Mouse (Mus musculus): Measurements from ENCODE around the gene Ufsp1.
A peak's percentile ranks its signal among the peaks of the same experiment; 100 is the strongest.

Ufsp1 gene

DNA sequence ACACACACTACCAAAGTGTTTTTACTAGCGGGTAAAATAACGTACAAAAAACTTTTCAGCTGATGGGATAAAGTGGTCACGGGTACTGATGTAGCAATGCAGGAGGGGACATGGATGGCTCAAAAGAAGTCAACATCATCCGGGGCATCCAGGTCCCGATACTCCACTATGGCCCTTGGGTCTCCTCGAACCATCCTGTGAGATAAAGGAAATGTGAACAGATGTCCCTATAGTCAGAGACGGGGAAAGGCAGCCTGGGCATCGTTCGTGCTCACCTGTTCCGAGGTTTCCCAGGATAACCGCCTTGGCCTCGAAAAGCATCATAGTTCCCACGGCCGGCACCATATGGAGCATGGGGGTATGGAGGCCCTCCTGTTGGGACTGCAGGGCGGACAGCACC is 1.3 kb downstream of the Ufsp1 start:
- DNase-seq (ENCODE audit: low spot score): no peak

DNA sequence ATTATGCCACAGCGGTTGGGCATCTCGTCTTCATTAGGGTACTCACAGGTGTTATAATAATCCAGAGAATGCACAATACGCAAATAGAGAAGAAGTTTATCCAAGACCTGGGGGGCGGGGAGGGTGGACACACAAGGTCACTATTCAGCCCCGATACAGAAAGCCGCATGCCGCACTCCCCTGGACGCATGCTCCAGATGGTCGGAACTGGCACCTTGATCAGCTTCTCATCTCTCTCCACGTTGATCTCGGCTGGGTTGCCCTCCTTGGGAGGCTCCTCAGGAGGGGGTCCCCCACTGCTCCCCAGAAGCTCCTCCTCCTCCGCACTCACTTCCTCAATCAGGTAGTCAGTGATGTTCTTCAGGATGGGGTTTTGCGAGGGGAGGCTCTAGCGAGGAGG is 2.7 kb downstream of the Ufsp1 start:
- DNase-seq (ENCODE audit: low spot score): no peak

DNA sequence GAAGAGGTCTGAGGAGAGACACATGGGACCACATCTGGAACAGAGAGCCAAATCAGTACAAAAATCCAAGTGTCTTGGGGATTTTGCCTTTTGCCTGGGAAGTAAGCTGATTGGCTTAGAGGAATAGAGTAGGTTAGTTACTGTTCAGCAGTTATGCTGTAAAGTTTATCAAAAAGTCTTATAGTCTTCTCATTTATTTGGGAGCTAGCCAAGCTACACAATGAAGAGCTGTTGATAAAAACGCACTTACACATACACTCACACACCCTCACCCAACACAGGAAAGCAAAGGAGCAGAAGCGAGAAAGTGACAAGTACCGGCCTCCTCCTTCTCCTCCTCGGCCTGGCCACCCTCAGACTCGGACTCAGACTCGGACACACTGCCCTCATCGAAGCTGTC is 4.8 kb downstream of the Ufsp1 start:
- DNase-seq (ENCODE audit: low spot score): no peak

DNA sequence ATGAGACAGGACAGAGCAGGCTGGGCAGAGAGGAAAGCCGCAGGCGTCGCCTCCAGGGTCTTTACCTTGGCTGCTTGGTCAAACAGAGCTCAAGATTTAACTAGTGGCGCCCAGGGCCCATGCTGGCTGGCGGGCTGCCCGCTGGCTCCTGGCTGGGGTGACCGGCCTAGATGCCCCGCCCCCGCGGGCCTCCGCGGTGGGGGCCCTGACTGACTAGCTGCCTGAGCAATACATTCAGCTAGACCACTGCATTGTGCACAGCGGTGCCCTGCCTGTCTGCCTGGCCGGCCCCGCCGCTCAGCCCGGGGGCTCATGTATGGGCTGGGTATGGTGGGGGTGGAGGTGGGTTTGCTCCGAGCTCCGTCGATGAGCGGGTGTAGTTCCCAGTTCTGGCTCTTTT is 6.8 kb downstream of the Ufsp1 start:
- no peak for DNase-seq (ENCODE audit: low spot score)

DNA sequence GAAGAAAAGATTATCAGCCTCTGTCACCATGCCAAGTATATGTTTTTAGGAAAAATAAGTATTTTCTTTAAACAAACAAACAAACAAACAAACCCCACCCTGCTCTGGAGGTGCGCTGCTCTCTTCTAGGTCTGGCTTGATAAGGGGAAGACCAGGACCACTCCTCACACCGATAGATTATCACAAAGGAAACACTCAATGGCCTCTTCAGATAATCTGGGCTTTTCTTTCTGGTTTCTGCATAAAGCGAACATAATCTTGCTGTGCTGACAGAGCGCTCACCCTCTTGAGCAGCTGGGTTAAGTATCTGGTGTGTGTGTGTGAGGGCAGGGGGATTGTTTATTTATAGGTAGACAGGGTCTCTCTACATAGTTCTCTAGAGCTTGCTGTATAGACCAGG is 9.2 kb downstream of the Ufsp1 start:
- DNase-seq (ENCODE audit: low spot score): no peak

DNA sequence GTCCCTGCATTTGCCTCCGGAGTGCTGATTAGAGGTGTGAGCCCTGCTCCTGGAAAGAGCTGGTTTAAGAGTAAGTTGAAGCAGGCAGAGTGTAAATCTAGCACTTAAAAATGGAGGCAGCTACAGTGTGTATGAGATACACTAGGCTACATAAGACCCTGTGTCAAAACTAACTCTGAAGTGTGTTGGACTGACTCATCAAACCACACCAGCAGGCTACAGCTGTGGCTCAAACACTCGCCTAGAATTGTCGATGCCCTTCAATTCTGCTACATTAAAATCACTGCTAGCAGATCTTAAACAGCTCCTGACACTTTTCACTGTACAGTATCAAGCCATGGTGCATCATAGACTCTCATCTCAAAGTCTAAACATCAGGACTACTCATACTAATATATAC is 9.7 kb downstream of the Ufsp1 start:
- DNase-seq (ENCODE audit: low spot score): no peak

DNA sequence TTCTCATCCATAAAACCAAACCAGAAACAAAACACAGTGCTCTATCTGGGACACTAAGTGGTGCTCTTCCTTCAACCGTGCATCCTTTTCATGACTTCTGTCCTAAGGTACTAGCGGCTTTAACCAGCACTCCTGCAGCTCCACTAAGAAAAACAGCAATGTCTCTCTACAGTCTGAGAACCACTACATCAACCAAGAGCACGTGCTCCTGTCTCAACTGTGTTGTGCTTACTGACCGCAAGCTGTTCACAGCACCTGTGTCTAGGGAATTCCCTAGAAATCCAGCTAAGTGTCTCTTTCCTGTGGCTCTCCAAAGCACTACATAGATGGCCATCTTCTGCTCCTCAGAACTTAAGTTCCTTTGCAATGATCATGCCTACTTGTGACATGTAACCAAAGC is 10.4 kb downstream of the Ufsp1 start:
- no peak for DNase-seq (ENCODE audit: low spot score)

DNA sequence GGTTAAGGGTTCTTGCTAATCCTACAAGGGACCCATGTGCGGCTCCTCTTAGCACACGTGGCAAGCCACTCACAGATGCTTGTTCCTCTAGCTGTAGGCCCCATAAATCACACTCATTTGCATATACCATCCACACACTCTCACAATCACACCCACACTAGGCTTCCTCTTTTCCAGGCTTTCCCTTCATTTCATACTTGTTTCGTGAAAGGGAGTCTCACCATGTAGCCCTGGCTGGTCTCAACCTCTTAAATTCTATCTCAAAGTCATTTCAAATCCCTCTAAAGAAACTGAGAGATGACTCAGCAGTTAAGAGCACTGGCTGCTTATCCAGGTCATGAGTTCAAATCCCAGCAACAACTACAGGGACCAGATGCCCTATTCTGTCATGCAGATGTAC is 11.4 kb downstream of the Ufsp1 start:
- DNase-seq (ENCODE audit: low spot score): no peak

DNA sequence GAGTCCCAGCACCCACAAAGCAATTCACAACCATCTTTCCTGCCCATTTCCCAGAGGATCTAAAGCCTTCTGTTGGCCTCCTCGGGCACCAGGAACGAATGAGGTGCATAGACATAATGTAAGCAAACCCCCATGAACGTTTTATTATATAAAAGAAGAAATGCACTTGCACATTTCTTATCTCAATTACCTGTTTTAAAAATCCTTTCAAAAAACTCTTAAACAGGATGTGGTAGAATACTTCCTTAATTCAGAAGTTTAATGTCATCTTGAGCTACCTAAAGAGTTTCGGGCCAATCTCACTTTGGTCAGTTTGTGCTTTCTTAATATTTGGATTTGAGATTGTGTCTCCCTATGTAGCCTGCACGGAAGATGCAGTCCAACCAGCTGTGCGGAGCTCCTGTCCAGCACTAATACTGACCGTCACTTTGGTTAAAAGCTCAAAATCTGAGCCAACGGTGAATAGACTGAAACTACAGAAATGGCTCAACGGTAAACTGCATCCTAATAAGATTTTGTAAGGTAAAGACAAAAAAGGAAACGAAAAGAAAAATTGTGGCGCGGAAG is 12.1 kb downstream of the Ufsp1 start:
- no peak for DNase-seq (ENCODE audit: low spot score)

DNA sequence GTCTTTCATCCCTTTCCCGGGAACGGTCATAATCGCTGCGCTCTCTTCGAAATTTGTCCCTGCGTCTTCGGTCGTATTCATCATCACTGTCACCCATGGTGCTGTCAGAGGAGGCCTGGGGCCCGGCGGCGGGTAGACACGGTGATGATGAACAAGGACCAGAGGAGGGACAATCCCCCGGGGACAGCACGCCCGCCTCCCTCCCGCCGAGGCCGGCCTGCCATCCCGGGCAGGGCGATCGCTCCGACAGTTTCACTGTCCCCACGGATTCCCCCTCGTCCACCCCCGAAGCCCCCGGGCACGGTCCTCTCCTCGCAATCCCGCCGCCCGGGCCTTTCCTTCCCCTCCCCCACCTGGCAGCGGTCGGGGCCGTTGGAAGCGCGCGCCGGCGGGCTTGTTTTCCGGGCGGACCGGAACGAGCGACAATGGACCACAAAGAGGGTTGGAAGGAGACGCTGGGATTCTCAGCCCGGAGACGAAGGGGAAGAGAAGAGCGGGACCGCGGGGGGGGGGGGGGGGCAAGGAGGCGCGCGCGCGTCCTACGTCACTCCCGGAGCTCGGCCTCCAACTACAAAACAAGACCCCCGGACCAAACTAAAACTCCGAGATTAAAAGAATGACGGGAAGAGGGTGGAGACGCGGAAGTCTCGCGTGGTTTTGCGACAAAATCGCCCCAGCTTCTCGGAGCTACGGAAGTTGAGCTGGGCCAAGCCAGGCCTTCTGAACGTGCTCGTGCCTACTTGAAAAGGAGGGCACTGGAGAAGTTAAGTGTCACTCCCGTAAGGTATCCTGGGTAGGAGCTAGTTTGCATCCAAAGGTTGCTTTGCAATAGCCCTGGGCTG is 12.9 kb downstream of the Ufsp1 start, which contains the start of gene Srrt:
Gene Srrt, minus strand, starts transcription at position 604 of the 842 bp plus-strand sequence.
- DNase-seq (ENCODE audit: low spot score): peak; percentile 91

DNA sequence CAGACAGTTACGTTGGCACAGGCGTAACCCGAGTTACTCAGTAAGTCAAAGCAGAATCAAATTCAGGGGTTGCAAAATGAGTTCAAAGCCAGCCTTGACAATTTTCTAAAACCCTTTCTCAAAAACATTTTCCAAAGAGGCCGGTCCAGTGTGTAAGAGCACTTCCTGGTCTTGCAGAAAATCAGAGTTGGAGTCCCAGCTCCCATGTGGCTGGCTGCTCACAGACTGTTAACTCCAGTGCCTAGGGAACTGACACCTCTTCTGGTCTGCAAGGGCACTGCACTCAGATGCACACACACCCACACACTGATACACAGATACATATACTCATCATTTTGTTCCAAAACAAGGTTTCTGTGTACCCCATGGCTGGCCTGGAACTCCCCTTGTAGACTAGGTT is 13.9 kb downstream of the Ufsp1 start:
- no peak for DNase-seq (ENCODE audit: low spot score)

DNA sequence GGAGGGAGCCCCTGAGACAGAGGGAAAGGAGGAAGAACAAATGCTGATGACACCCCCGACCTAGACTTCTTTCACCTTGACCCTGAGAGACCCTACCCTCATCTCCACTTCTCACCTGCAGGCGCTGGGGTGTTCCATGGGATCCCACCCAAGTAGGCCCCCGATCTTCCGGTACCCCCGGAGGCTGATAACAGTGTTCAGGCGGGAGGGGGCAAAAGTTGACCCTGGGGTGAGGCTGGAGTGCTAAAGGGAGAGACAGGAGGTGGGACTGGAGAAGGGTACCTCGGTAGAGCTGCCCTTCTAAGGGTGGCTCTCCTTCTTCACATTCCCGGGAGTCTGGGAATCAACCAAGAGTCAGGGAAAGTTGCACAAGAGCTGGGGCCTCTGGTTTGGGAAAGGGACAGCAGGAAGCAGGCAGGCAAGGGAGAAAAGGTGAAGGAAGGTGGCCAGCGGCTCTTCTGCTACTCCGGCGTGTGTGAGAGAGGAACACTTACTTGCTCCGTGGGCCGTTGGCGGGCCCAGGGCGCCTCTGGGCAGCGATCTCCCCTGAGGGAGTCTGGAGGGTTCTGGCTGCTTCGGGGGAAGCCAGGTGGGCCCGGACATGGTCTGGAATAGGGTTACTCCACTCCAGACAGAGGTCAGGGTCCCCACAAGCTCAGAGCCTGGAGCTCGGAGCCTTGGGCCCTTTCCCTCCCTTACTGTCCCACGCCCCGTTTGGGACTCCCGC is 19.2 kb downstream of the Ufsp1 start:
- DNase-seq (ENCODE audit: low spot score): no peak

DNA sequence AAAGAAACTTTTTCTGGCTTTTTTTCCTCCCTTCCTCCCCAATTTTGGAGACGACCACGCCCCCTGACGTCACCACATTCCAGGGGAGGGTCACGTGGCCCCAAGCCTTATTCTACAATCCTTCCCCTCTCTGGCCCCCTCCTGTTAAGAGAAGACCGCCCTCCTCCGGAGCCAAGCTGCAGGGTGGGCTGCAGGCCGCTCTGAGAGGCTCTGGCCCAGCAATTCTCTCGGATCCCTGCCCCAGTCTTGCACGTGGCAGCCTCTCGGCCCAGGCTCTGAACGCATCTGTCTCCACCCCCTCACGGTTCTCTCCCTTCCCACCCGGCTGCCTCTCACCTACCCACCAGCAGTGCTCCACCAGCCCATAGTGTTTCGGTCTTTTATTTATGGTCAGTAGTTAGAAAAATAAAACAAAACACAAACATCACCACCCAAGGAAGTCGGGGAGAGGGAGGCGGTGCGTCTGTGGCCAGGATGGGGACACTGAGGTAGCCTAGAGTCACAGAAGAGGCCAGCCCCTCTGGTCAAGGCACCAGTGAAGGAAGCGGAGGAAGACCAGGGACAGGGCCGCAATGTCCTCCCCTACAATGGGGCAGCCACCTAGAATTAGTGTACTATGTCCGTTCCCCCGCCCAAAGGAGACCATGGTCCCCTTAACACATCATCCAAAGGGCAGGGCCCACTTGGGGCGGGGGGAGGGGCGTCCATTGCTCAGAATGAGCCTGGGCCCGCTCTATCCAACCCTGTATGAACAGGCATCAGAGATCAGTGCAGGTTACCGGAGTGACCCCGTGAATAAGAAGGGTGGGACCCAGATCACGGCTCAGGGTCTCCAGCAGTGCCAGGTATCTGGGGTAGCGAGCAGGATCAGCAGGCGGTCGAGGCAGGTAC is 20.0 kb downstream of the Ufsp1 start, which contains the start of gene Trip6:
Gene Trip6, minus strand, starts transcription at position 212 of the 891 bp plus-strand sequence.
- DNase-seq (ENCODE audit: low spot score): peak; percentile 93

DNA sequence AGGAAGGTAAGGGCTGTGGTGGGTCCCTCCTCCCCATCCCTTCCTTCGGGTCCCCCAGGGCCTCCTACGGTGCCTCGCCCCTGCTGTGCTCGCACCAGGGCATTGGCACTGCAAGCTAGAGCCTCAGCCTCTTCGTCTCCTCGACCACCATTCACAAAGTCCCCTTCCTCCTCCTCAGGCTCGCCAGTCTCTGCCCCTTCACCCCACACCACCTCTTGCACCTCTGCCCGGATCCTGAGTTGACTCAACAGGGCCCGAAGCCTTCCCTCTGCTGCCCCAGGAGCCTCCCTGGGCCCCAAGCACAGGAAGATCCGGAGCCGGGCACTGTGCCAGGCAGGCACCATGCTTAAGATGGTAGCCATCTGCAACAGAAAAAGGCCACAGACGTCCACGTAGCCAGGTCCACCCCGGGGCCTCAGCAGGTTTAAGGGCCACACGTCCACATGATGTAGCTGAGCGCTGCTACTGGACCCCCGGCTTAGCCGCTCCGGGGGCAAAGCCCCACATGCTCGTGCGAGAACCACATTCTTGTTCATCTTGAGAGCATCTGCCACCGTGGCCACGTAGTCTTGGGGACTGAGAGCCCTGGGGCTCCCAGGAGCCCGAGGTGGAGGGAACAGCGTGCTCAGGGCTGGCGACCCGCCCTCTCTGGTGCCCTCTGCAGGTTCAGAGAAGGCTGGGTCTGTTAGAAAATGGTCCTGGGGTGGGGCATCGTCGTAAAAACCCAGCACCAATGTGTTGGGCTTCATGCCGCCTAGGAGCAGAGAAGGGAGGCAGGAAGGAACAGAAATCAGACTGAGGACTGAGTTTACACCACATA is 20.9 kb downstream of the Ufsp1 start:
- peak; percentile 55 for DNase-seq (ENCODE audit: low spot score)

DNA sequence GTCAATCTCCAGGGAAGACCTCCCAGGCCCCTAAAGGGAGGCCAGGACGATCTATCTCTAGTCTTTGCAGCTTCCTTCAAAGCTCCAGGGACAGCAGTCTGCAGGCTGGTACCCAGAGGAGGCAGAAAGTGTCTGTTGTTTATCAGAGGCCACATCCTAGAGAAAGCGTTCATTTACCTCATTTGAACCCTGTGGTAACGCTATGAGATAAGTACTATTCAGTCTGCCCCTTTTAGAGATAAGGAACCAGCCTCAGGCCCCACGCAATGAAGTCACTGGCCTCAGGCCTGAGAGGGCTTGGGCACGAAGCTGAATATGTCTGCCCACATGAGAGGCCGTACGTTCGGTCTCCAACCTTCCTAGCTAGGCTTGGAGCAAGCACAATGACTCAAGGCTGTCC is 22.9 kb downstream of the Ufsp1 start:
- DNase-seq (ENCODE audit: low spot score): no peak

DNA sequence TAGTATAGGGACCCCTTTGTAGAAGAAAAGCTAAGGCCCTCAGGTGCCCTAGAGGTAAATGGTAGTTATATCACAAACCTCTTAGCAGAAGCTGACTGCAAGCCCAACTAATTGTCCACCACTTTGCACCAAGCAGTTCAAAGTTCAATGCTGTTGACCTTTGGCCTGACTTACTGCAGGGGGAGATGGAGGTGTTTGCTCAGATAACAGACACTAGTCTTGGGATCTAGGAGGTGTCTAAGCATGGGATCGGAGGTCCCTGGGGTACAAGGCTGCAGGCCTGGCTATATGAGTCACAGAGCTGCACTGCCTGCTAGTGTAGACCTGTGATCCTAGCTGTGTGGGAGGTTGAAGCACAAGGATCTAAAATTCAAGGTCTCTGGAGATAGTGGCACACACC is 24.1 kb downstream of the Ufsp1 start:
- DNase-seq (ENCODE audit: low spot score): no peak

DNA sequence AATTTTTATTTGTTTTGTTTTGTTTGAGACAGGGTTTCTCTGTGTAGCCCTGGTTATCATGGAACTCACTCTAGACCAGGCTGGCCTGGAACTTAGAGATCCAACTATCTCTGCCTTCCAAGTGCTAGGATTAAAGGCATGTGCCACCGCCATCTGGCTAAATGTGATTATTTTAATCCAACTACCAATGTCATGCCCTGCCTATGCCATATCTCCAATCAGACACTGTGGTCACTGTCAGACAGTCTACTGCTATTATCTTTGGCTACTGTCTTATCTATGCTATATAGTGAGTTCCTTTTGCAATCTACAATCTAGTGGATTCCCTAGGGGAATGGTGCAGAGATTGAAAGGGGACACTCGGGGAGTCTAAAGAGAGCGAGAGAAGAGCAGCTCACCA is 26.6 kb downstream of the Ufsp1 start:
- DNase-seq (ENCODE audit: low spot score): no peak

DNA sequence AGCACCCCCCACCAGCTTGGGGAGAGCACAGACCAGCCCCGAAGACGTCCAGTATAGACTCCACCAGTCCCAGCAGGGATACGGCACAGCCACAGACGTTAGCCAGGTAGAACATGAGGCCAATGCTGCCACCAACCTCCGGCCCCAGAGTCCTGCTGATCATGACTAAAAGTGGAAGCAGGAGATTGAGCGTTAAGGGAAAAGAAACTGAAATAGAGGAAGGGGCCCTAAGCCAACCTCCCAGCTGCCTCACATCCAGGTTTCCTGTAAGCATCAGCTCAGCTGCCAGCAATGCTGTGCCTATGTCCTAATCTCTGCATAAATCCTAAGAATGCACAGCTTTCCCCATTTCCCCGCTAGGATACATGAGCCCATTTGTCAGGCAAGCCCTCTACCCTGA is 36.5 kb downstream of the Ufsp1 start:
- no peak for DNase-seq (ENCODE audit: low spot score)

DNA sequence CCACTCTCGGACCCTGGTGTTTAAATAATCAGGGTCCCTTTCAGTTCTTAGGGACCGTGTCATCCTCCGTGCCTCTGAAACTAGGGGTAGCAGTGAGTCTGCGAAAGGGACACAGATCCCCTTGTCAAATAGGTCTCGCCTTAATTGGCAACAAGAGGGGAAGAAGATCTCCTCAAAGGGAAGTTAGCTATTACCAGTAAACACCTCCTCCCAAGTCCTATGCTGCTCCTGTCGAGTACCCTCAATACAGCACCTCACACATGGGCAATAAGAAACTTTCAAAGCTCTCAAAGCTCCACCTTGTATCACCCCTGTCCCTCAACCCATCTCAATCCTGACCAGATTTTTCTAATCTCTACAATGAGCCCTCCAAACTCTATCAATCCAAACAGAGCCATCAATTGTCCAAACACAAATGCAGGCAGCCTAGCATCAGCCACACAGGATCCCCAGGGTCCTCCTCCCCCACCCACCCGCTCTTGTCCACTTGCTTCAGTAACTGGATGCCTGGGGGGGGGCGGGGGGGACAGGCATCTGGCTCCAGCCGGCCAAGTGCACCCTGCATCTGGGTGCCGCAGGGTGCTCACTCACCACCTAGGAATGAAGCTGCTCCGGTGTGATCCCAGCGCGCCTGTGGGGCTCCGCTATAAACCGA is 38.6 kb downstream of the Ufsp1 start:
- no peak for DNase-seq (ENCODE audit: low spot score)

DNA sequence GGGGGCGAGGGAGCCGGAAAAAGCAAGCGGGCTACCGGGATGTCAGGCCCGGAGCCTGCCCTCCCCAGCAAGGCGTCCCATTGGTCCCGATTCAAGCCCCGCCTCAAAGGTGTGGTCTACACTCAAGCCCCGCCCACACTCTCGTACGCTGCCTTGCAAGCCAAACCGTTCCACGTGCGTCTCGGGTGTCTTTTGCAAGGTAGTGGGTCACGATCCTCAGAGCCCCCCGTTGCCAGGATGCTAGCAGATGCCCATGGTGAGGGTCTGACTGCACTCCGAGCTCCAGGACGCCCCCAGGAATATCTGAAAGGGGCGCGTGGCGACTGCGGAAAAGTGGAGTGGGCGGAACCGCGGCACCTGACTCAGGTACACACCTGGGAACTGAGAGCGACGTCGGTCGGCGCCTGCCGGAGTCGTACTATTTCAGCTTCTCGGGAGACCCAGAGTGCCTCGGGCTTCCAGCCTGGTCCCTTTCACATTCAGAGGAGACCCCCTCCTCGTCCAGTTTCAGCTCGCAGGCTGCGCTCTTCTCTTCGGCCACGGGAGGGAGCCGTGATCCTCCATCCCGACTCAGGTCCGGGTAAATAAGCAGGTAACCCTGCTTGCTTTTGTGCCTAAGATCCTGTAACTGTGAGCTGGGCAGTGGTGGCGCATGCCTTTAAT is 39.2 kb downstream of the Ufsp1 start, which contains the start of gene Slc12a9:
Gene Slc12a9, minus strand, starts transcription at position 86 of the 663 bp plus-strand sequence.
- DNase-seq (ENCODE audit: low spot score): peak; percentile 95
